Mouse (Mus musculus): ENCODE measurements around the gene Galr2. TPM values are rescaled to one million over a fixed set of nuclear protein-coding genes. Genes with fewer than 3 reads are reported as not detected.

The Galr2 gene
- polyA plus RNA-seq, 1 experiment from 2014 or later = 0.52 TPM

- 90% methylated on average over 11 of the region's 11 CpGs for WGBS
- Histone ChIP-seq H3K27ac (replicated peaks; ENCODE audit: low read depth, low read length) (no peak overlapping the region), H3K4me2 (ENCODE audit: low read depth, low read length) (no peak overlapping the region), H3K9ac (replicated peaks; ENCODE audit: low read length) (no peak overlapping the region), H3K36me3 (replicated peaks; ENCODE audit: control insufficient read depth, insufficient read depth, low read depth, low read length) (no peaks in the 10 kb centered on the region; the same call in 1 of the 2 replicates), H3K27me3 (ENCODE audit: control insufficient read depth, insufficient read depth, low read length) (no peaks in the 10 kb centered on the region), H3K4me1 (ENCODE audit: control insufficient read depth, insufficient read depth, low read length) (no peaks in the 10 kb centered on the region), H3K4me3 (ENCODE audit: low read depth, low read length) (no peak overlapping the region), H3K9me3 (replicated peaks; ENCODE audit: control insufficient read depth, low read length) (no peaks in the 10 kb centered on the region)
- ATAC-seq (replicated peaks; ENCODE audit: insufficient number of reproducible peaks, low FRiP score, low TSS enrichment, low read depth) (no peak), DNase-seq (ENCODE audit: low spot score) (no peak)
Measured at GRCm38 (mm10) chr11:116298221-116298620, 17.5 kb downstream of the Galr2 start.

DNA sequence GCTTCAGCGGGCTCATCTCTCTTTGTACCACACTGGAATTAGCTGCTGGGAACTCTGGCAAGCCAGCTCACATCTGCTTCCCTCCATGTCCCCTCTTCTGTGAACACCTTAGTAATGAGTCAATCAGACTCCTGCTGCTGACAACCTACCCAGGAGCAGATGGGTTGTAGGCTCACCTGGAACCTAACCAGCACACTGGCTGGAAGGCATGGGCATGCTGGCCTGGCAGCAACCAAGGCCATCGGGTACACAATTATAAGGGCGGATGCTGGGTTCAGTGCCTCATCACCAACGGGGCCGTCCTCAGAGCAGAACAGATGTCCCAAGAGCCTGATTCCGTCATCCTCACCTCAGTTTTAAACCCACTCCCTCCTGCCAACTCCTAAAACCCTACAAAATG is 17.9 kb downstream of the Galr2 start:
- no peak overlapping the region for H3K9ac ChIP-seq (replicated peaks; ENCODE audit: low read length)
- no peak overlapping the region for H3K4me2 ChIP-seq (ENCODE audit: low read depth, low read length)
- no peak overlapping the region for H3K27ac ChIP-seq (replicated peaks; ENCODE audit: low read depth, low read length)
- H3K9me3 ChIP-seq (replicated peaks; ENCODE audit: control insufficient read depth, low read length) = no peaks in the 10 kb centered on the region
- no peaks in the 10 kb centered on the region; the same call in 1 of the 2 replicates for H3K36me3 ChIP-seq (replicated peaks; ENCODE audit: control insufficient read depth, insufficient read depth, low read depth, low read length)
- ATAC-seq (replicated peaks; ENCODE audit: insufficient number of reproducible peaks, low FRiP score, low TSS enrichment, low read depth) = no peak
- H3K27me3 ChIP-seq (ENCODE audit: control insufficient read depth, insufficient read depth, low read length) = no peaks in the 10 kb centered on the region
- no peak for DNase-seq (ENCODE audit: low spot score)
- H3K4me3 ChIP-seq (ENCODE audit: low read depth, low read length) = no peak overlapping the region
- 86% methylated on average over 6 of the region's 6 CpGs for WGBS
- H3K4me1 ChIP-seq (ENCODE audit: control insufficient read depth, insufficient read depth, low read length) = no peaks in the 10 kb centered on the region

- WGBS = 96% methylated on average over 2 of the region's 2 CpGs
- no peak overlapping the region for H3K27ac ChIP-seq (replicated peaks; ENCODE audit: low read depth, low read length)
- ATAC-seq (replicated peaks; ENCODE audit: insufficient number of reproducible peaks, low FRiP score, low TSS enrichment, low read depth) = no peak
- no peaks in the 10 kb centered on the region for H3K27me3 ChIP-seq (ENCODE audit: control insufficient read depth, insufficient read depth, low read length)
- peaks cover 7% of the 10 kb centered on the region for H3K36me3 ChIP-seq (replicated peaks; ENCODE audit: control insufficient read depth, insufficient read depth, low read depth, low read length)
- H3K4me3 ChIP-seq (ENCODE audit: low read depth, low read length) = peak overlapping the region; percentile 80; the same call in 1 of the 2 replicates
- no peak overlapping the region for H3K9ac ChIP-seq (replicated peaks; ENCODE audit: low read length)
- no peaks in the 10 kb centered on the region for H3K4me1 ChIP-seq (ENCODE audit: control insufficient read depth, insufficient read depth, low read length)
- no peaks in the 10 kb centered on the region for H3K9me3 ChIP-seq (replicated peaks; ENCODE audit: control insufficient read depth, low read length)
- no peak for DNase-seq (ENCODE audit: low spot score)
- peak overlapping the region; percentile 58; the same call in 1 of the 2 replicates for H3K4me2 ChIP-seq (ENCODE audit: low read depth, low read length)
Measured at GRCm38 (mm10) chr11:116305423-116305822, 24.7 kb downstream of the Galr2 start.

GRCm38 (mm10) chr11:116306126-116306982 is 25.6 kb downstream of the Galr2 start:
- WGBS = 2% methylated on average over 53 of the region's 53 CpGs
- peaks cover 7% of the 10 kb centered on the region for H3K36me3 ChIP-seq (replicated peaks; ENCODE audit: control insufficient read depth, insufficient read depth, low read depth, low read length)
- no peaks in the 10 kb centered on the region for H3K9me3 ChIP-seq (replicated peaks; ENCODE audit: control insufficient read depth, low read length)
- H3K9ac ChIP-seq (replicated peaks; ENCODE audit: low read length) = peak overlapping the region; percentile 72
- H3K4me1 ChIP-seq (ENCODE audit: control insufficient read depth, insufficient read depth, low read length) = no peaks in the 10 kb centered on the region
- H3K4me3 ChIP-seq (ENCODE audit: low read depth, low read length) = peak overlapping the region; percentile 80
- peak overlapping the region; percentile 70 for H3K4me2 ChIP-seq (ENCODE audit: low read depth, low read length)
- H3K27me3 ChIP-seq (ENCODE audit: control insufficient read depth, insufficient read depth, low read length) = no peaks in the 10 kb centered on the region
- DNase-seq (ENCODE audit: low spot score) (peak; percentile 97), ATAC-seq (replicated peaks; ENCODE audit: insufficient number of reproducible peaks, low FRiP score, low TSS enrichment, low read depth) (peak; percentile 80)
- no peak overlapping the region for H3K27ac ChIP-seq (replicated peaks; ENCODE audit: low read depth, low read length)

GRCm38 (mm10) chr11:116307019-116307725 is 26.4 kb downstream of the Galr2 start, which contains the start of gene Exoc7:
Gene Exoc7, minus strand, starts transcription at chr11:116307233.
- ATAC-seq (replicated peaks; ENCODE audit: insufficient number of reproducible peaks, low FRiP score, low TSS enrichment, low read depth) (peak; percentile 39; the same call in 1 of the 2 replicates), DNase-seq (ENCODE audit: low spot score) (no peak)
- no peaks in the 10 kb centered on the region for H3K4me1 ChIP-seq (ENCODE audit: control insufficient read depth, insufficient read depth, low read length)
- WGBS = 80% methylated on average over 10 of the region's 10 CpGs
- peaks cover 7% of the 10 kb centered on the region for H3K36me3 ChIP-seq (replicated peaks; ENCODE audit: control insufficient read depth, insufficient read depth, low read depth, low read length)
- peak within 1 kb of the TSS; percentile 70 for H3K4me2 ChIP-seq (ENCODE audit: low read depth, low read length)
- H3K9me3 ChIP-seq (replicated peaks; ENCODE audit: control insufficient read depth, low read length) = no peaks in the 10 kb centered on the region
- H3K9ac ChIP-seq (replicated peaks; ENCODE audit: low read length) = peak within 1 kb of the TSS; percentile 72
- peak within 1 kb of the TSS; percentile 80 for H3K4me3 ChIP-seq (ENCODE audit: low read depth, low read length)
- H3K27me3 ChIP-seq (ENCODE audit: control insufficient read depth, insufficient read depth, low read length) = no peaks in the 10 kb centered on the region
- H3K27ac ChIP-seq (replicated peaks; ENCODE audit: low read depth, low read length) = no peak within 1 kb of the TSS

- Histone ChIP-seq H3K36me3 (replicated peaks; ENCODE audit: control insufficient read depth, insufficient read depth, low read depth, low read length) (peaks cover 7% of the 10 kb centered on the region), H3K9ac (replicated peaks; ENCODE audit: low read length) (no peak overlapping the region), H3K27me3 (ENCODE audit: control insufficient read depth, insufficient read depth, low read length) (no peaks in the 10 kb centered on the region), H3K9me3 (replicated peaks; ENCODE audit: control insufficient read depth, low read length) (no peaks in the 10 kb centered on the region), H3K4me2 (ENCODE audit: low read depth, low read length) (no peak overlapping the region), H3K27ac (replicated peaks; ENCODE audit: low read depth, low read length) (no peak overlapping the region), H3K4me3 (ENCODE audit: low read depth, low read length) (no peak overlapping the region), H3K4me1 (ENCODE audit: control insufficient read depth, insufficient read depth, low read length) (no peaks in the 10 kb centered on the region)
- no peak for DNase-seq (ENCODE audit: low spot score)
- 91% methylated on average over 12 of the region's 12 CpGs for WGBS
- 0 out of 2 replicates have a peak, but pooled peaks have one; percentile 41 for ATAC-seq (replicated peaks; ENCODE audit: insufficient number of reproducible peaks, low FRiP score, low TSS enrichment, low read depth)
Measured at GRCm38 (mm10) chr11:116307762-116308531, 27.2 kb downstream of the Galr2 start.

GRCm38 (mm10) chr11:116309601-116310000 is 28.9 kb downstream of the Galr2 start:
- whole genome bisulfite sequencing = 74% methylated on average over 3 of the region's 3 CpGs
- no peak for ATAC-seq (replicated peaks; ENCODE audit: insufficient number of reproducible peaks, low FRiP score, low TSS enrichment, low read depth)
- H3K4me2 ChIP-seq (ENCODE audit: low read depth, low read length) = no peak overlapping the region

More at GRCm38 (mm10) chr11:116309601-116310000, 28.9 kb downstream of the Galr2 start:
- H3K4me1 ChIP-seq (ENCODE audit: control insufficient read depth, insufficient read depth, low read length) = no peaks in the 10 kb centered on the region
- H3K27ac ChIP-seq (replicated peaks; ENCODE audit: low read depth, low read length) = no peak overlapping the region
- no peak overlapping the region for H3K9ac ChIP-seq (replicated peaks; ENCODE audit: low read length)
- H3K4me3 ChIP-seq (ENCODE audit: low read depth, low read length) = no peak overlapping the region
- DNase-seq (ENCODE audit: low spot score) = no peak
- H3K9me3 ChIP-seq (replicated peaks; ENCODE audit: control insufficient read depth, low read length) = no peaks in the 10 kb centered on the region
- no peaks in the 10 kb centered on the region for H3K27me3 ChIP-seq (ENCODE audit: control insufficient read depth, insufficient read depth, low read length)
- peaks cover 1% of the 10 kb centered on the region for H3K36me3 ChIP-seq (replicated peaks; ENCODE audit: control insufficient read depth, insufficient read depth, low read depth, low read length)

Data from embryonic facial prominence, embryonic 11.5 days (tissue).